Mouse (Mus musculus) layer of hippocampus, postnatal 10 days (tissue): ENCODE measurements around the gene Hoxc4. TPM values are rescaled to one million over a fixed set of nuclear protein-coding genes. Genes with fewer than 3 reads are reported as not detected.

ENCODE experiments used
- DNase-seq, 2 experiments: peaks; one replicate each; pipeline ENCODE4 v3.0.0; 2021; ENCODE audit warnings: low spot score in 2 of 2
- total RNA-seq, 2 experiments: library from RNA; stranded (reverse); gene quantifications; 2 replicates each; pipeline ENCODE4 v1.2.3; 2021

Hoxc4 gene
- total RNA-seq, 2 experiments from 2014 or later = not detected

GRCm38 (mm10) chr15:103035548-103035881 is 16.8 kb downstream of the Hoxc4 start:
- no peak for DNase-seq

GRCm38 (mm10) chr15:103037579-103037978 is 18.8 kb downstream of the Hoxc4 start:
- no peak for DNase-seq

- DNase-seq = no peak
Measured at GRCm38 (mm10) chr15:103038701-103039480, 20.2 kb downstream of the Hoxc4 start.

GRCm38 (mm10) chr15:103039609-103040008 is 20.9 kb downstream of the Hoxc4 start:
- DNase-seq = no peak

DNA sequence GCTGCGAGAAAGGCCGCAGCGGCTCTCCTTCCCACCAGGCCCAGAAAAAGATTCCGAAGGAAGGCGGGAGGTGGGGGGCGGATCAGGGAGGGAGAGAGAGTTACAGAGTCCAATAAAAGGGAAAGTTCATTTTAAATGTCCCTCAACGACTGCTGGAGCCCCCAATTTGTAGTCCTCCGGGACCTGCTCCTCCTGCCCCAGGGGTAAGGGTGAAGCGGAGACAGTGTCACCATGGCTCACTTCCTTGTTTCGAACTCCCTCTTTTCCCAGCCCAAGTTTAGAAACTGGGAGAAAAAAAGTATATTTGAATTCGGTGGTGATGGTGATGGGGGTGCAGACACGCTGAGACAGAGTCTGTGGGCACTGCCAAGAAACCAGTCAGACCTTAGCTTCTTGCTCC is 21.9 kb downstream of the Hoxc4 start:
- no peak for DNase-seq

DNA sequence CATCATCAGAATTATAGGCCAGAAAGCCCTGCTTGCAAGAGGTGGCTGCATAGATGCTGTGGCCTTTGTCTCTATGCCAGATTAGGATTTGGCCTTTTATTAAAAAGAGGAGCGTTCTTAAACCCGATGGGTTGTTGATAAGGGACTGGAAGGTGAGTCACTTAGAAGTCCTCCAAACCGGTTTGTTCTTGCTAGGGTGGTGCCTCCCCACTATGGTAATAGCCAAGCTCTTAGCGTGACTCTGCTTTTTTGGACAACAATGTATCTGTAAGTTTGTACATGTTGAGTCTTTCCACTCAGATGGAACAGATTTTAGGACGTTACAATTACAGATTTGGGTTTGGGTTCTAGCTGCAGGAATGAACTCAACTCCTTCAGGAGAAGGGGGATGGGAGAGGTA is 22.9 kb downstream of the Hoxc4 start:
- no peak for DNase-seq

- no peak for DNase-seq
Measured at GRCm38 (mm10) chr15:103042209-103042608, 23.5 kb downstream of the Hoxc4 start.

DNA sequence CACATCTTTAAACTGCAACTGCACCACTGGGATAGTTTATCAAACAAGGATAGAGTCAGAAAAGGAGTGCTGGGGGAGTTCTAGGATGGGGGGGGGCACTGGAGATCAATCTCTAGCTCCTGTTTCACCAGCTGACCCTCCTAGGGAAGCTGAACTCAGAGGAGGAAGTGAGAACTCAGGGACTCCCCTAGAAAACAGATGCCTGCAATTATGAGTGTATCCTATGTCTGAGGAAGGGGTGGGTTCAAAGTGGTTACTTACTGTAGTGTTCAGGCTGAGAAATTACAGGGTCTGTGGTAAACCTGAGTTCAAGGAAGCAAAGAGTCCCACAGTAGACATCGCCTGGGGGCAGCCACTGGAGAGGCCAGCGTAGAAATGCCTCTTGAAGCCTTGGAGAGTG is 32.9 kb downstream of the Hoxc4 start:
- no peak for DNase-seq

GRCm38 (mm10) chr15:103053210-103053609 is 34.5 kb downstream of the Hoxc4 start:
- no peak for DNase-seq

- no peak for DNase-seq
Measured at GRCm38 (mm10) chr15:103056396-103056795, 37.7 kb downstream of the Hoxc4 start.

- no peak for DNase-seq
Measured at GRCm38 (mm10) chr15:103058715-103059114, 40.0 kb downstream of the Hoxc4 start.

GRCm38 (mm10) chr15:103059393-103059992 is 40.8 kb downstream of the Hoxc4 start:
- no peak for DNase-seq

- DNase-seq = no peak
Measured at GRCm38 (mm10) chr15:103060021-103060340, 41.2 kb downstream of the Hoxc4 start.

DNA sequence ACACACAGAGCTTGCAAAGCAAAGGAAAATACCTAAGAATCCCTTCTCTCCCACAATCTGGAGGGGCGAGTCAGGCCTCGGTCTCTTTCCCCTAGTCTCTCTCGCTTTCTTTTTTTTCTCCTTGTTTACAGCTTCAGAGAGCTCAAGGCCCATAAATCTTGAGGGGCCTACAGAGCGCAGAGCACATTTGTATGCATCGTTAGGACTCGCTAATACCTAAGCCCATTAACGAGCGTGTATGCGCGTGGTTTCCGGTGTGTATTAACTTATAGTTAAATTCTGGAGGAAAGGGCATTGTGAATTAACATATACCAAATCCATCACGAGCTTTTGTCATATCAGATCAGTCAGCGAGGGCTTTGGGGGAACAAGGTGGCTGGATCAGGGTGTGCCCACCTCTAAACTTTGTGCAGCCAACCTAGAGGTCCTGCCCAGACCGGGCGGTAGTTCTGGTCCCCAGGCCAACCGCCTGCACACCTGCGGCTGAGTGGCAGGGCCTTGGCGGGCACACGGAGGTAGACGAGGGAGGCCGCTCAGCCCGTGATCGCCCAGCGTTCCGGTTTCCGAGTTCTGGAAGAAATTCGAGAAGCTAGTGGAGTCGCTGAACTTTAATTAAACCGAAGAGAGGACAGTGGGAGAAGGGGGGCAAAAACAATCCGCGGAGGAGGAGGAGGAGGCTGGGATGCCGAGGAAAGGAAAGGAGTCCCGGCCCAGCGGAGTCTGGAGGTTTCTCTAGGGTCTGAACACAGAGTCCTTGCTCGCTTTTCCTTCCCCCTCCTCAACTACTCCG is 41.8 kb downstream of the Hoxc4 start:
- DNase-seq = no peak

- no peak for DNase-seq
Measured at GRCm38 (mm10) chr15:103061131-103061825, 42.5 kb downstream of the Hoxc4 start.

- no peak for DNase-seq
Measured at GRCm38 (mm10) chr15:103061988-103062387, 43.3 kb downstream of the Hoxc4 start.

- no peak for DNase-seq
Measured at GRCm38 (mm10) chr15:103065642-103066041, 46.9 kb downstream of the Hoxc4 start.

- no peak for DNase-seq
Measured at GRCm38 (mm10) chr15:103067701-103068100, 49.0 kb downstream of the Hoxc4 start.

DNA sequence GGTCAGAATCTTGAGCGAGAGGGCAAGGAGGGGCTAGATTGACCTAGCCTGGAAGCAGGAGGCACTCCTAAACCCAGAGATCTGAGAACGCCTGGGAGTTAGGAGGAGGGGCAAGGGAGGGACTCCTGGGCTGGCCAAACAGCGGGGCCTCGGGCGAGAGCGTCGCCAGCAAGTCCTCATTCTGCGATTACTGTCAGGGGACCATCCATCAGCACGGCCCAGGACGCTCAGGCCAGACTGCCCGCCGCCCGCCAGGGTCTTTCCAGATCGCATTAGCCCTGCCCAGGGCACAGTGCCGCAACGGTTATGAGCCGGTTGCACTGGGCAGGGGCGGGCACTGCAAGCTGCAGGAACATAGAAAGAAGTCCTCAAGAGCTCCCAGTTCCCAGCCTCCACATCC is 50.4 kb downstream of the Hoxc4 start:
- no peak for DNase-seq

- no peak for DNase-seq
Measured at GRCm38 (mm10) chr15:103071266-103071665, 52.5 kb downstream of the Hoxc4 start.

DNA sequence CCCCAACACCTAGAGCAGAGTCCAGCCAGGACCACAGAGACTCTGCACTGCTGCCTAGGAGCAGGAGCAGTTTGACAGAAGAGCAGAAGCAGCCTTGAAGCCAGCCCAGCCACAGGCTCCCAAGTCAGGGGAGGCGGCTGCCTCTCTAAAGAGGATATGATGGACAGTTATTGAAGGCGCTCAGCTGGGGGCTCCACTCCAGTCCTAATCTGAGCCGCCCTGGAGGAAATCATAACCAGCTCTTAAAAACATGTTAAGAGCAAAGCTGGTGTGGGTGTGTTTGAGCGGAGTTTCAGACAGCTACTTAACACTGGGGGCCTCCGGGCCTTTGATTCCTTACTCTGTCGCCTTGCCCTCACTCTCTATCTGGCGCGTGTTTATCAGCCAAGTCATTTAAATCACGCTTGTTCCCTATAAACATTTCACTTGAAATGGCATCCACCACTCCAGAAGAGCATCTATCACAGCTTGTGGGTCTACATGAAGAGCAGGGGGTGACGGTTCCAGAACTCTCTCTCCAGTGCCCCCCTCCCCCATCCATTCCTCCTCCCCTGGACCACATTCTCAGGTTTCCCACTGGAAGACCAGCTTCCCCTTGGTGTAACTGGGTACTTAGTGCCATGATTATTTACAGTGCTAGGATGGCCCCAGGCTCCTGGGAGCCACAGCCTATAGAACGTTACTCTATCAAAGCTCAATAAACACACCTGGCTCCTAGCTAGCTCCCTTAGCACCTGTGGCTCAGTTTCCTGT is 56.1 kb downstream of the Hoxc4 start:
- DNase-seq = no peak
